Mouse (Mus musculus) cerebellum, adult (tissue): ENCODE results near the gene Ccdc82.

ENCODE experiments used
- ATAC-seq: cut with Nextera tagmentation; 2 replicates; pipeline ENCODE4 v1.9.2; 2017; ENCODE audit warnings: mild to moderate bottlenecking, moderate library complexity, mixed read lengths; ENCODE audit not compliant: insufficient number of reproducible peaks, low FRiP score, low TSS enrichment

Gene Ccdc82

DNA sequence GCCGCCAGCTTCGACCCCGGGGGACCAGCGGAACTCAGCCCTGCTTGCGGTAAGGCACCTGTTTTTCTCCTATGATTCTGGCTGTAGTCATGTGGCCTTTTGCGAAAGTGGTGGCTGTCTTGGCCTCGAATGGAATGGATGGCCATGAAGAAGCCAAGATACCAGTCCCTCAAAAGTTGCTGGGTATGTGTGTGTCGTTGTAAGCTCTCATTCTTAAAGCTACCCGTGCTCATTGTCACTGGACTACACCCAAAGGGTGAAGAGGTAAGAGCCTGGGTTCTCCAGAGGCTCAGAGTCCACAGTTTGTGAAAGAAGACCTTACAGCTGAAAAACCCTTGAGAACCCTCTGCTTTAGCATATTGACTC lies 51.7 kb downstream of the Ccdc82 start:
- no peak for ATAC-seq

DNA sequence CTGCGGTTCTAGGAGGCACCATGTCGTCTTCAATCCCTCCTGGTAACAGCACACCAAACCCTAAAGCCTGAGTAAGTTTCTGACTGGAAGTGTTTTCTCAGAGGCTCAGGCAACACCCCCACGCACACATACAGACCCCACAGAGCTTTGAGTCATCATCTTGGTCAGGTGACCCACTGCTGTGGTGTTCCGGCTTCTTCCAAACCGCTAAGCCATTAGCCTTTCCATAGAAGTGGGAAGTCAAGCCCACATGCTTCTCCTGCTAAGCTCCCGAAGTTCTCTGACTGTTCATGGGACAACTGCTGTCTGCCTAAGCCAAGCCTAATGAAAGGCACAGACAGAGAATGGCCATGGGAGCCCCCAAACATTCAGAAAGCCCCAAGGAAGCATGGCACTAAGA lies 52.4 kb downstream of the Ccdc82 start:
- no peak for ATAC-seq

DNA sequence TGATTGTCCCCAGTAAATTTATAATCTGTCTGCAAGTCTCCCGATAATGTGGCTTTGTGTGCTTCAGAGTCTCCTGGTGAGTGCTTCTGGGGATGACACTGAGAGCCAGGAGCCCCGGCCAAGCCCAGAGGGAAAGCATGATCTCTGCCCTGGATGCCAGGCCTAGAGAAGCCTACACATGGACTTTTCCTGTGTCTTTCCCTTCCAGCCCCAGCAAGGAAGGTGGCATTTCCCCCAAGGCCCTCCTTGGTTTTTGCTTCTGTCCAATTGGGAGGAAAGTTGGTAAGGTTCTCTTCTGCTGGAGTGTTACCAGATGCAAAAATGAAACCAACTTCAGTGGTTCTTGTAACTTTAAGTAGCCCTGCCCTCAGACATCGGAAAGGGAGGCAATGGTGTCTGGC lies 53.3 kb downstream of the Ccdc82 start:
- ATAC-seq = no peak

- no peak for ATAC-seq
These were observed 54.4 kb downstream of the Ccdc82 start for GRCm38 (mm10) chr9:13300891-13301782.

DNA sequence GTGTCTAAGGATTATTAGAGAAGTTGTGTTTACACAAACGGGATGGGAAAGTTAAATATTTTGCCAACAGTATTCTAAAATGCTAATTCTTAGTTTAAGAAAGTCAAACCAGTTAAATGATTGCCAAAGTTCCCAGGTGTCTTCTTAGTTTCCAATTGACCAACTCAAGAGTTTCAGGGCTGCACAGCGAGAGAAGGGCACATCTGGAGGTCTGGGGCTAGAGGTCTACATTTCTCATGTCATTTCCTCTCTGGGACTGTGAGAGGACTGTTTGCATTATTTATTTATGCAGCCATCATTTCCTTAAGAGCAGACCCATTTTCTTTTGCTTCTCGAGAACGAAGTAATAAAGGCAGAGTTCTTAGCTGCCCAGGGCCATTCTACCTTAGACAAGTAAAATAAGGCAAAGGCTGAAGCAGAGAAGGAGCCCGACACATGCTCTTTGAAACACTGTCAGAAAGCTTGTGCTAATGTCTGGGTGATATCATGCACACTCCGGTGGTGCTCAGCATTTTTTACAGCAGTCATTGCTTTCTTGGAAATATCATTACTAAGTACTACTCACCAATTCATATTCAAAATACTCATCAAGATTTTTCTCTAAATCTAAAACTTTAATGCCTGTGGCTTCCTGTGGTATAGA lies 55.5 kb downstream of the Ccdc82 start:
- ATAC-seq = no peak

DNA sequence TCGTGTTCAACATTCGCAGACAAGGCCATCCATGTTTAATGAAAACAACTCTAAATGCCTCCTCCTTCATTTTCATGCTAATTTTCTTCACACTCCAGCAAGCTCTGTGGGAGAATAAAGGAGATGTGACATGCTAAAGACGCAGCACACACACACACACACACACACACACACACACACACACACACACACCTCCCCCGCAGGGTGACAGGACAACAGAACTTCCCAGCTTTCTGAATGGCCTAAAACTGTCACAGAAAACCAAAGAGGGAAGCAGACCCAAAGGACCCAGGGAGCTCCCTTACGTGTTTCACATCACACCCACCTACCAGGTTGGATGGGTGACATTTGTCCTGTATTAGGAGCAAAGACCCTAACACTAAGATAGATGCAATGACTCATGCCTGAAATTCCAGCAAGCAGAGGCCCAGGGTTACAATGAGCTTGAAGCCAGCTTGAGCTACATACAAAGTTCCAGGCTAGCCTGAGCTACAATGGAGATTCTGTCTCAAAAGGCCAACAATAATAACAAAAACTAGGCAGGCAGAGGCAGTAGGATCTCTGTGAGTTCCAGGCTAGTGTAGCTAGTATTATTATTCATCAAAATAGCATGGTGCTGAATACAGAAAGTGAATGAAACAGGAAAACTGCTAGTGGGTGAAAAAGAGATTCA lies 56.5 kb downstream of the Ccdc82 start:
- ATAC-seq = no peak

DNA sequence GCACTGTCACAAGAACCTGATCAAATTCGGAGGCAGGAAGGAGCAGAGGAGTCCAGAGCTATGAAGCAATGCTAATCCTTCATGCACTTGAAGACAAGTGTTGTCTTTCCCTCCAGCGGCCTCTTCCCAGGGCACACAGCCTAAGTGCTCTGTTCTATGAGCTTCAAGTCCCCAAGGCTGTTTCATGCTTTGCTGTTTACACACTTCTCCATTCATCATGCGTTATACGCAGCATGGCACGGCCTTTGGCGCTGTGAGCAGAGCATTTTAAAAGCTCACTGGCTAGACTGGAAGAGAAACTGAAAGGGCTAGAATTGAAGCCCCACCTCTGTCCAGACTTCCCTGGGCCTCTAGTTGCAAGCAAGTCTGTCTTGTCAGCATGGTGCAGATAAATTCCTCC lies 57.2 kb downstream of the Ccdc82 start:
- ATAC-seq = no peak

DNA sequence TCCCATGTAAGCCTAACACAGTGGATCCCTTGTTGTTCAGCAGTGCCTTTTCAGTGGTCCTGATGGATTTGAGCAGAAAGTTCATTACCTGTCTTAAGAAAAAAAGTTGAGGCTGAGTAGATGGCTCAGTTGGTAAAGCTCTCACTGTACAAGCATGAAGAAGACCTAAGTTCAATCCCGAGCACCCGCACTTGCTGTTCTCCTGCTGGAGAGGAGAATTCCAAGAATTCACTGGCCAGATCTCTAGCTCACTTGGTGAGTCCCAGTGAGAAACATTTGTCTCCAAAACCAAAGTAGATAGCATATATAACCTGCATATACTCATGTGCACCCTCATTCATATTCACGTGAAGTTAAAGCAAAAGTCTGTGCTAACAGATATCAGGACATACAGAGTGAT lies 59.7 kb downstream of the Ccdc82 start:
- ATAC-seq = no peak

GRCm38 (mm10) chr9:13307226-13307625 lies 60.5 kb downstream of the Ccdc82 start:
- ATAC-seq = no peak

- no peak for ATAC-seq
These were observed 62.0 kb downstream of the Ccdc82 start for GRCm38 (mm10) chr9:13308718-13309117.

GRCm38 (mm10) chr9:13309807-13310206 lies 63.1 kb downstream of the Ccdc82 start:
- ATAC-seq = no peak

DNA sequence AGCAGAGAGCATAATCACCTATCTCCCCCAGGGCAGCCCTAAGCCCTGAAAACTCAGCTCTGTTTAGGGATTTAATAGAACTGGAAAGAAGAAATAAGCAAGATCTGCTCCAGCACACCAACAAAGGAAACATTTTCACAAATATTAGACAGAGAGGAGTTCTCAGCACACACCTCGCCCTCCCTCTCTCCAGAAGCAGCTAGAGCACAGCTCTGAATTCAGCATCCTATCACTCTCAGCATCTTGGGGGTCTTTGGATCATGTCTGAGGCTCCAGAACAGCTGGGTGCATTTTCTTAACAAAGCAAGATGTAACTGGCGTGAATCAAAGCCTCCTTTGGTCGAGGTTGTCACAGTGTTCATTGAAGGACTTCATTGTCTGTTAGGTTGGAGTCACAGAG lies 63.5 kb downstream of the Ccdc82 start:
- ATAC-seq = no peak

GRCm38 (mm10) chr9:13311094-13311493 lies 64.3 kb downstream of the Ccdc82 start:
- ATAC-seq = no peak

GRCm38 (mm10) chr9:13313923-13314322 lies 67.2 kb downstream of the Ccdc82 start:
- no peak for ATAC-seq

- no peak for ATAC-seq
These were observed 67.8 kb downstream of the Ccdc82 start for GRCm38 (mm10) chr9:13314577-13315004.

DNA sequence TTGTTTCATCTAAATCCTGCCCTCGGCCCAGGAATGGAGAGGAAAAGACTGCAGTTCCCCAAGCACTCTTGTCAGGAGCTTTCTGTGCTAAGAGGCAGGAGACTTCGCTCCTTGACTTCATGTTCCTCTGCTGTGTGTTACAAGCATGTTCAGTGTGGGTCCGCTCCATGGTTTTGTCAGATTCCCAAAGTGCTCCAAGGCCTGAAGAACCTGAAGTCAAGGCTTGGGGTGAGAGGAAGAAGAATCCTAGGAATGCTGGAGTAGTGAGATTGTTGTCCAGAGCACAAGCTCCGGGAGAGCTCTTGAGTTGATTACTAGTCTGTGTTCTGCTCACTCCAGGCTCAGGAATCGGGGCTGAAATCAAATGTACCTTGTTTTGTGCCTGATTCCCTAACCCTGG lies 68.6 kb downstream of the Ccdc82 start:
- no peak for ATAC-seq

DNA sequence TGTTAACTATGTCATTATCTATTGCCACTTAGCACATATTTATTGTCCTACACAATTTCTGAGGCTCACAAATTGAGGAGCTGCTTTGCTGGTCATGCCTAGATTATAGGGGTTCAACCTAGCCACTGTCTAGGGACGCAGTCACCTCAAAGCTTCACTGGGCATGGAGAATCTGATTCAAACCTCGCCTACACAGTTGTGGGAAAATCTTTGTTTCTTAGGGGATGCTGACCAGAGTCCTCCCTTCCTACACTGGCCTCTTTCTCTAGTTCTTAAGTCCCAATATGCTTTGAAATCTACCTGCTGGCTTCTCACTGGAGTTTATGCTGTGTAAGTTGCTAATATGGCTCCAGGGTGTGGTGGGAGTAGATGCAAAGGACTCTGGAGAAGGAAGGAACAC lies 72.8 kb downstream of the Ccdc82 start:
- no peak for ATAC-seq

- ATAC-seq = no peak
These were observed 74.1 kb downstream of the Ccdc82 start for GRCm38 (mm10) chr9:13320800-13321364.

- no peak for ATAC-seq
These were observed 76.3 kb downstream of the Ccdc82 start for GRCm38 (mm10) chr9:13323074-13323473.

GRCm38 (mm10) chr9:13323612-13324011 lies 76.9 kb downstream of the Ccdc82 start:
- ATAC-seq = no peak
